Mouse (Mus musculus) left cerebral cortex, adult 2 months (tissue): ENCODE measurements around the gene Dst. TPM values are rescaled to one million over a fixed set of nuclear protein-coding genes. Genes with fewer than 3 reads are reported as not detected.
A peak's percentile ranks its signal among the peaks of the same experiment; 100 is the strongest.

Experiments
- DNase-seq, 2 experiments: peaks; one replicate each; pipeline ENCODE4 v3.0.0; 2021 to 2022; ENCODE audit warnings: low spot score in 2 of 2, mixed read lengths in 1 of 2; ENCODE audit errors: extremely low spot score in 1 of 2
- H3K27ac ChIP-seq: fragments of 200-600 bp; 2 replicates; pipeline ENCODE4 v1.8.1; 2022
- H3K4me3 ChIP-seq: fragments of 200-600 bp; 2 replicates; pipeline ENCODE4 v1.8.1; 2022
- CTCF ChIP-seq: fragments of 200-600 bp; IDR thresholded peaks from 2 replicates; pipeline ENCODE4 v1.8.1; 2022; ENCODE audit warnings: antibody characterized with exemption, mild to moderate bottlenecking, moderate library complexity
- intact Hi-C: fragments of 180-260 bp; cut with DNase I; formaldehyde crosslinking; loops from one replicate; pipeline ENCODE4 v1.15.1; 2025
- total RNA-seq, 2 experiments: library from RNA; stranded (reverse); gene quantifications; 2 replicates each; pipeline ENCODE4 v1.2.3; 2021

The Dst gene
- total RNA-seq, 2 experiments from 2014 or later, result 264 to 266 TPM

- DNase-seq, result no peak
- TF ChIP-seq CTCF, result no peak
- H3K27ac ChIP-seq, result no peak overlapping the region
- no peak overlapping the region for H3K4me3 ChIP-seq
- intact Hi-C loops, result no loop called here
Observed at GRCm38 (mm10) chr1:34095173-34095572, 187.1 kb downstream of the Dst start.

- no peak overlapping the region for H3K27ac ChIP-seq
- H3K4me3 ChIP-seq, result no peak overlapping the region
- no peak for DNase-seq
- intact Hi-C loops, result no loop called here
- no peak for TF ChIP-seq CTCF
Observed at GRCm38 (mm10) chr1:34096923-34097322, 188.9 kb downstream of the Dst start.

GRCm38 (mm10) chr1:34097640-34098039, 189.6 kb downstream of the Dst start:
- Histone ChIP-seq H3K27ac (no peak overlapping the region), H3K4me3 (no peak overlapping the region)
- intact Hi-C loops, result no loop called here
- TF ChIP-seq CTCF, result peak; percentile 59
- DNase-seq, result no peak

- H3K4me3 ChIP-seq, result no peak overlapping the region
- intact Hi-C loops, result no loop called here
- TF ChIP-seq CTCF, result no peak
- no peak for DNase-seq
- H3K27ac ChIP-seq, result no peak overlapping the region
Observed at GRCm38 (mm10) chr1:34099439-34099838, 191.4 kb downstream of the Dst start.

GRCm38 (mm10) chr1:34100385-34100784, 192.4 kb downstream of the Dst start:
- H3K4me3 ChIP-seq, result no peak overlapping the region
- no peak for TF ChIP-seq CTCF
- intact Hi-C loops, result loop anchor here (5.0 kb wide), 2 partner anchors 38 to 93 kb away; no protein-coding TSS in a partner anchor
- DNase-seq, result no peak
- no peak overlapping the region for H3K27ac ChIP-seq

GRCm38 (mm10) chr1:34102604-34103003, 194.6 kb downstream of the Dst start:
- DNase-seq, result no peak
- H3K4me3 ChIP-seq, result no peak overlapping the region
- H3K27ac ChIP-seq, result no peak overlapping the region
- intact Hi-C loops, result loop anchor here (5.0 kb wide), 2 partner anchors 40 to 95 kb away; no protein-coding TSS in a partner anchor
- no peak for TF ChIP-seq CTCF

- Histone ChIP-seq H3K27ac (no peak overlapping the region), H3K4me3 (no peak overlapping the region)
- no peak for DNase-seq
- intact Hi-C loops, result loop anchor here (5.0 kb wide), 2 partner anchors 41 to 96 kb away; no protein-coding TSS in a partner anchor
- TF ChIP-seq CTCF, result no peak
Observed at GRCm38 (mm10) chr1:34103176-34103575, 195.2 kb downstream of the Dst start.

GRCm38 (mm10) chr1:34103713-34104172, 195.7 kb downstream of the Dst start:
- DNase-seq, result no peak
- TF ChIP-seq CTCF, result no peak
- H3K27ac ChIP-seq, result no peak overlapping the region
- H3K4me3 ChIP-seq, result no peak overlapping the region
- intact Hi-C loops, result loop anchor here (5.0 kb wide), 2 partner anchors 41 to 96 kb away; no protein-coding TSS in a partner anchor

GRCm38 (mm10) chr1:34104846-34105245, 196.8 kb downstream of the Dst start:
- H3K4me3 ChIP-seq, result no peak overlapping the region
- H3K27ac ChIP-seq, result no peak overlapping the region
- intact Hi-C loops, result loop anchor here (5.0 kb wide), 2 partner anchors 43 to 98 kb away; no protein-coding TSS in a partner anchor
- no peak for DNase-seq
- TF ChIP-seq CTCF, result no peak

GRCm38 (mm10) chr1:34106606-34107005, 198.6 kb downstream of the Dst start:
- no peak for DNase-seq
- Histone ChIP-seq H3K27ac (no peak overlapping the region), H3K4me3 (no peak overlapping the region)
- no peak for TF ChIP-seq CTCF
- intact Hi-C loops, result no loop called here

- DNase-seq, result no peak
- Histone ChIP-seq H3K27ac (no peak overlapping the region), H3K4me3 (no peak overlapping the region)
- intact Hi-C loops, result no loop called here
- no peak for TF ChIP-seq CTCF
Observed at GRCm38 (mm10) chr1:34107076-34107475, 199.1 kb downstream of the Dst start.

- intact Hi-C loops, result no loop called here
- no peak for TF ChIP-seq CTCF
- no peak overlapping the region for H3K4me3 ChIP-seq
- DNase-seq, result no peak
- H3K27ac ChIP-seq, result no peak overlapping the region
Observed at GRCm38 (mm10) chr1:34109599-34110210, 201.7 kb downstream of the Dst start.

GRCm38 (mm10) chr1:34110862-34111261, 202.8 kb downstream of the Dst start:
- intact Hi-C loops, result no loop called here
- DNase-seq, result no peak
- Histone ChIP-seq H3K4me3 (no peak overlapping the region), H3K27ac (no peak overlapping the region)
- no peak for TF ChIP-seq CTCF
